Mouse (Mus musculus): ENCODE results near the gene Vps4a.

DNA sequence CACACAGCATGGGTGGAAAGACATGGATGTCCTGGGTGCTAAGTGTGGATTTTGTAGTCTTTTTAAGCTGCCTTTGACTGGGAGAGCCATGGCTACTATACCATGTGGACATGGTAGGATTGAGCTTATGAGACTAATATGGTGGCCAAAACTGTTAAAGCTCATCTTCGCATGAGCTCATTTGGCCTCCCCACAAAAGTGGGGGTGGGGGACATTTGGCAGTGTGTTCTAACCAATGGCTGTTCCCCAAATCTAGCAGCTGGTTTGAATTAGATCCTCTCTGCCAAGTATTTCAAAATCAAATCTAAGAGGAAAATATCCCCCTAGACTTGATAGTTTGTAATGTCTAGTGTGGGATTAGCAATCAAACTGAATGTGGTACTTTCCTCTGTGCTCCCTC is 32.0 kb upstream of the Vps4a start:
- TF ChIP-seq EP300 (IDR thresholded peaks at IDR 0.05; ENCODE audit: low read depth in 1 of 2, low read length in 2 of 2) (no peak), CTCF (IDR thresholded peaks at IDR 0.05 in 2 of 3, conservative IDR thresholded peaks at IDR 0.05 in 1 of 3; ENCODE audit: control insufficient read depth in 1 of 3, insufficient read depth in 1 of 3, low read depth in 2 of 3, low read length in 3 of 3, poor library complexity in 1 of 3, severe bottlenecking in 1 of 3) (no peak)

All from MEL (cell line).